Mouse (Mus musculus): ENCODE results near the gene Hist1h2bg. TPM values are rescaled to one million over a fixed set of nuclear protein-coding genes. Genes with fewer than 3 reads are reported as not detected.
A peak's percentile ranks its signal among the peaks of the same experiment; 100 is the strongest.
"Not testable (repeated sequence)": the region's sequence is repeated elsewhere in the genome, so short reads cannot be mapped to it uniquely, and the experiment has no call there.

The Hist1h2bg gene
- polyA plus RNA-seq, 1 experiment from 2014 or later = 10.0 TPM

GRCm38 (mm10) chr13:23577835-23578234, 6.6 kb downstream of the Hist1h2bg start:
- peak overlapping the region; percentile 77 for H3K4me2 ChIP-seq
- H3K27me3 ChIP-seq = no peaks in the 10 kb centered on the region
- no peaks in the 10 kb centered on the region for H3K36me3 ChIP-seq (replicated peaks)
- WGBS (ENCODE audit: insufficient replicate concordance) = 77% methylated on average over 1 of the region's 1 CpGs
- no peak for ATAC-seq (ENCODE audit: insufficient read depth)
- H3K4me3 ChIP-seq (replicated peaks) = peak overlapping the region; percentile 27
- H3K9ac ChIP-seq = peak overlapping the region; percentile 46
- H3K27ac ChIP-seq (replicated peaks) = peak overlapping the region; percentile 96
- H3K9me3 ChIP-seq (replicated peaks) = no peaks in the 10 kb centered on the region
- H3K4me1 ChIP-seq (replicated peaks) = peaks cover 56% of the 10 kb centered on the region

GRCm38 (mm10) chr13:23581408-23582218, 10.4 kb downstream of the Hist1h2bg start, which contains the start of gene Hist1h4d:
Gene Hist1h4d (plus strand): TSS chr13:23581598.
- H3K9me3 ChIP-seq (replicated peaks) = no peaks in the 10 kb centered on the region
- peak within 1 kb of the TSS; percentile 74 for H3K4me2 ChIP-seq
- H3K4me1 ChIP-seq (replicated peaks) = peaks cover 65% of the 10 kb centered on the region
- no peaks in the 10 kb centered on the region for H3K27me3 ChIP-seq
- H3K27ac ChIP-seq (replicated peaks) = peak within 1 kb of the TSS; percentile 97
- no peaks in the 10 kb centered on the region for H3K36me3 ChIP-seq (replicated peaks)
- peak within 1 kb of the TSS; percentile 78 for H3K9ac ChIP-seq
- H3K4me3 ChIP-seq (replicated peaks) = peak within 1 kb of the TSS; percentile 60
- ATAC-seq (ENCODE audit: insufficient read depth) = peak; percentile 80
- WGBS (ENCODE audit: insufficient replicate concordance) = under 1% methylated on average over 43 of the region's 43 CpGs

DNA sequence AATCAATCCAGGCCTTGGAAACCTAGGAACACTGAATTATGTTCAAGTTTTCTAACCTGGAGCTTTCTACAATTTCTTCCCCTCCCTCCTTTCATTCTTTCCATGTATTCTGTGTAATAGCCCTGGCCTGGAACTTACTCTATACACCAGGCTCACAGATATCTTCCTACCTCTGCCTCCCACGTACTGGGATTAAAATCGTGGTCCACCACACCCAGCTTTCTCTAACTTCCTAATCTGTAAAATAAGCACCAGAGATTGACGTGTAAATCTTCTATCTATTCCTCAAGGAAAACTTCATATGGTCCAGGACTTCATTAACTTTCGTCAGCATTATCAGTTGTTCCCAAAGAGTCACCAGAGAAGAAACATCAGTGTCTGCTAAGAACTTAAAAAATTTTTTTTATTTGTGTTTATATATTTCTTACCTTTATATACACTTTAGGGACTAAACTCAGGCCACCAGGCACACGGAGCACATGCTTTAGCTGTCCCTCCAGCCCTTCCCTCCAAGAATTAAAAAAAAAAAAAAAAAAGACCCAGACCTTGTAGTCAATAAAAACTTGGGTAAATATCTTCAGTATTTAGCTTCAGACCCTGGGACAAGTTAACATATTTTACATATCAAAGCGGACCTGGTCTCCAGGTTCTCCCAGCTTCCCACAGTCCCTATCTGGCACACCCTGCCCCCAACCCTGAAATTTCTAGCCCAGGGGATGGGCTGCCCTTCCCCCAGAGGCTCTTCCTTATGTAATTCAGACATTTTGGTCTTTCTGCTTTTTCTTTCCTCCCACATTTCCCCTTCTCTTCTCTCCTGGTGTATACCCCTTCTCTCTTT, 11.2 kb downstream of the Hist1h2bg start:
- peaks cover 63% of the 10 kb centered on the region for H3K4me1 ChIP-seq (replicated peaks)
- peak overlapping the region; percentile 74 for H3K4me2 ChIP-seq
- peak overlapping the region; percentile 60 for H3K4me3 ChIP-seq (replicated peaks)
- peak; percentile 1; the same call in 1 of the 2 replicates for ATAC-seq (ENCODE audit: insufficient read depth)
- no peaks in the 10 kb centered on the region for H3K27me3 ChIP-seq
- 7% methylated on average over 6 of the region's 6 CpGs for WGBS (ENCODE audit: insufficient replicate concordance)
- no peaks in the 10 kb centered on the region for H3K9me3 ChIP-seq (replicated peaks)
- H3K9ac ChIP-seq = peak overlapping the region; percentile 78
- H3K36me3 ChIP-seq (replicated peaks) = no peaks in the 10 kb centered on the region
- peak overlapping the region; percentile 97 for H3K27ac ChIP-seq (replicated peaks)

DNA sequence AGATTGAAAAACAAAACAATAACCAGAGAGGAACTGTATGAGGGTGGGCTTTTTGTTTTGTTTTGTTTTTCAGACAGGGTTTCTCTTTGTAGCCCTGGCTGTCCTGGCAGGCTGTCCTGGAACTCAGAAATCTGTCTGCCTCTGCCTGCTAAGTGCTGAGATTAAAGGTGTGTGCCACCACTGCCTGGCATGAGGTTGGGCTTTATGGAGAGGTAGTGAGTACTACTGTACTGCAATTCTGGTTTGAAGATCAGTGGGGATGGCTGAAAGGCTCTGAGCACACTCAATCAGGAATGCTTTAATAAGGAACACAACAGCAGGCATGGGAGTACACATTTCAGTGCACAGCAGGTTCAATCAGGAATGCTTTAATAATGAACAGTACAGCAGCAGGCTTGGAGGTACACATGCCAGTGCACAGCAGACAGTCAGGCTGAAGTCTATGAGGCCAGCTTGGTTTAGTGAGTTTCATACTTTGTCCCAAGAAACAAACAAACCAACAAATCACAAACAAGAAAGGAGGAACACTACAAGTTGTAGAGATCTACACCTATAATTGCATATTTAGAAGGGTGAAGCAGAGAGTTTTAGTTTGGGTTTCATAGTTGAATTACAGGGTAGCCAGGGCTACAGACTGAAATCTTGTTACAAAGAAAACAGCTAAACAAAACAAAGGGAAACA, 12.3 kb downstream of the Hist1h2bg start:
- Histone ChIP-seq H3K9me3 (replicated peaks) (no peaks in the 10 kb centered on the region), H3K36me3 (replicated peaks) (no peaks in the 10 kb centered on the region), H3K4me3 (replicated peaks) (peak overlapping the region; percentile 60), H3K9ac (peak overlapping the region; percentile 78), H3K4me2 (peak overlapping the region; percentile 74), H3K27ac (replicated peaks) (peak overlapping the region; percentile 97), H3K4me1 (replicated peaks) (peaks cover 62% of the 10 kb centered on the region), H3K27me3 (no peaks in the 10 kb centered on the region)
- ATAC-seq (ENCODE audit: insufficient read depth) = no peak

DNA sequence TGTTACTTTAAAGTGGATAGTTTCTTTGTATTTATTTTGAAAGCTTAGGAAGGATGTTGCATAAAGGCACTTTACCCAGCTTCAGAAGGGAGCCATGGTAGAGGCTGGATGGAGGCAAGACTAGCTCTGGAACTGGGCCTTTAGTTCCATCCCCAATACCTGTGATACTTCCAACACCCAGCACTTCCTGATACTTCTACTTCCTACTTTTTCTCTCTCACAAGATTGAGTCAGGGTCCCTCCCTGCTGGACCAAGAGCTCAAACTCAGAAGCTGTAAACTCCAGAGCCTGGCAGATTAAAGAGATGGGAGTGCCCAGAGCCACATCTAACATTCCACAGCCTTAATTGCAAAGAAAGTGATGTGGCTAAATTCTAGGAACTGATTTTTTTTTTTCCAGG, 13.1 kb downstream of the Hist1h2bg start:
- Histone ChIP-seq H3K4me2 (peak overlapping the region; percentile 74), H3K4me1 (replicated peaks) (peaks cover 63% of the 10 kb centered on the region), H3K9me3 (replicated peaks) (no peaks in the 10 kb centered on the region), H3K36me3 (replicated peaks) (no peaks in the 10 kb centered on the region), H3K27ac (replicated peaks) (peak overlapping the region; percentile 97), H3K4me3 (replicated peaks) (peak overlapping the region; percentile 60), H3K27me3 (no peaks in the 10 kb centered on the region), H3K9ac (peak overlapping the region; percentile 78)
- no peak for ATAC-seq (ENCODE audit: insufficient read depth)

GRCm38 (mm10) chr13:23585029-23585441, 13.8 kb downstream of the Hist1h2bg start:
- Histone ChIP-seq H3K27ac (replicated peaks) (peak overlapping the region; percentile 97), H3K9ac (peak overlapping the region; percentile 78), H3K4me2 (peak overlapping the region; percentile 74), H3K4me3 (replicated peaks) (peak overlapping the region; percentile 60), H3K36me3 (replicated peaks) (no peaks in the 10 kb centered on the region), H3K4me1 (replicated peaks) (peaks cover 61% of the 10 kb centered on the region), H3K27me3 (no peaks in the 10 kb centered on the region), H3K9me3 (replicated peaks) (no peaks in the 10 kb centered on the region)
- peak; percentile 3 for ATAC-seq (ENCODE audit: insufficient read depth)
- under 1% methylated on average over 21 of the region's 21 CpGs for WGBS (ENCODE audit: insufficient replicate concordance)

- H3K4me1 ChIP-seq (replicated peaks) = peaks cover 55% of the 10 kb centered on the region
- peak overlapping the region; percentile 60 for H3K4me3 ChIP-seq (replicated peaks)
- H3K9me3 ChIP-seq (replicated peaks); H3K36me3 ChIP-seq (replicated peaks); H3K27me3 ChIP-seq: not testable (repeated sequence)
- H3K27ac ChIP-seq (replicated peaks) = peak overlapping the region; percentile 97
- peak overlapping the region; percentile 74 for H3K4me2 ChIP-seq
- ATAC-seq (ENCODE audit: insufficient read depth) = peak; percentile 75
- WGBS (ENCODE audit: insufficient replicate concordance) = under 1% methylated on average over 23 of the region's 36 CpGs
- H3K9ac ChIP-seq = peak overlapping the region; percentile 78
Measured at GRCm38 (mm10) chr13:23585442-23586098, 14.4 kb downstream of the Hist1h2bg start.

DNA sequence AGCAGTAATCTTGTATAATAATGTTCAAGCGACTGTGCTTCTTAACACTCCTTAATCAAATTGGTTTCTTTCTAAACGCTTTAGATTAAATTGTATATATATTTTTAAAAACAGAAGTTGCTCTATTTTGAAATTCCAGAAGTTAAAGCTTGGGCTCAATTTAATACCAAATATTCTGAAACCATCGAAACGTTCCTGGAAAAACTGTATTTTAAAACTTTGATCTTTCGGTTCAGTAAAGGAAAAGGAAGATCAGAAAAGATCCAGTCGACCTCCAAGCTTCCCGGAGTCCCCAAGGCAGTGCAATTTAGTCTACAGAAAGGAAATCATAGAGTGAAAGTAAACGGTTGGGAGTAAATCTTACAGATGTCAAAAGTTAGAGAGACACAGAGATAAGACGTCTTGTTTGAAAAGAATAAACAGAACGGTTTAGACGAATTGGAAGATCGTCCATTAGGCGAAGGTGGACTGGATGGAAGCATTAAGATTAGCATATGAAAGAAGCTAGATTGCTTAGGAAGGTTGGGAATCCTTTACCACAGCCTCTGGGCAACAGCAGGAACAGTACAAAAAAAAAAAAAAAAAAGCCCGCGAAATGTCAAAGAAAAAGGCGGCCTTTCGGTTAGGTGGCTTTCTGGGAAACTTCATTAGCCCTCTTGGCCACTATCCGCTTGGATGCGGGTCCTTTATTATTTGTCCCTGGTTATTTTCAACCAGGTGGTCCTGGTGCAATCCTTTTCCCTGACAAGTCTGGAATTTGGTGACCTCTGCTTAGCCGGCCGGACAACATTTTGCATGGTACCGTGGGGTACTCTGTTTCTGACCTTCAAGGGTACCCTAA, 15.1 kb downstream of the Hist1h2bg start:
- peak overlapping the region; percentile 66 for H3K9ac ChIP-seq
- no peak for ATAC-seq (ENCODE audit: insufficient read depth)
- H3K4me1 ChIP-seq (replicated peaks) = peaks cover 48% of the 10 kb centered on the region
- H3K4me3 ChIP-seq (replicated peaks) = peak overlapping the region; percentile 60
- no peaks in the 10 kb centered on the region for H3K36me3 ChIP-seq (replicated peaks)
- WGBS (ENCODE audit: insufficient replicate concordance) = 3% methylated on average over 22 of the region's 22 CpGs
- no peaks in the 10 kb centered on the region for H3K9me3 ChIP-seq (replicated peaks)
- peak overlapping the region; percentile 74 for H3K4me2 ChIP-seq
- H3K27me3 ChIP-seq = no peaks in the 10 kb centered on the region
- H3K27ac ChIP-seq (replicated peaks) = peak overlapping the region; percentile 97

DNA sequence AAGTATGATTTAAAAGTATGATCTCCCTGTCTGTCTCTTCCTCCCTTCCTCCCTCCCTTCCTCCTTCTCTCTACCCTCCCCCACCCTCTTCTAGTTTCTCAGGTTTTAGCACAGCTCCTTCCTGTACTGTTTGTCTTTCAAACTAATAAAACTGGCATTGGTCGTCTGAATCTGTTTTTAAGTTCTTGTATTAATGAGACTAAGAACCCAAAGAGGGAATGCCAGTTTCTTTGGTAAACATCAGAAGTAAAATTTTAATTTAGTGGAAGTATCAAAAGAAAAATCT, 15.7 kb downstream of the Hist1h2bg start:
- 4% methylated on average over 1 of the region's 1 CpGs for WGBS (ENCODE audit: insufficient replicate concordance)
- Histone ChIP-seq H3K4me2 (peak overlapping the region; percentile 74), H3K9ac (peak overlapping the region; percentile 66), H3K27me3 (no peaks in the 10 kb centered on the region), H3K4me3 (replicated peaks) (peak overlapping the region; percentile 60), H3K9me3 (replicated peaks) (no peaks in the 10 kb centered on the region), H3K36me3 (replicated peaks) (no peaks in the 10 kb centered on the region), H3K4me1 (replicated peaks) (peaks cover 44% of the 10 kb centered on the region), H3K27ac (replicated peaks) (peak overlapping the region; percentile 97)
- no peak for ATAC-seq (ENCODE audit: insufficient read depth)

DNA sequence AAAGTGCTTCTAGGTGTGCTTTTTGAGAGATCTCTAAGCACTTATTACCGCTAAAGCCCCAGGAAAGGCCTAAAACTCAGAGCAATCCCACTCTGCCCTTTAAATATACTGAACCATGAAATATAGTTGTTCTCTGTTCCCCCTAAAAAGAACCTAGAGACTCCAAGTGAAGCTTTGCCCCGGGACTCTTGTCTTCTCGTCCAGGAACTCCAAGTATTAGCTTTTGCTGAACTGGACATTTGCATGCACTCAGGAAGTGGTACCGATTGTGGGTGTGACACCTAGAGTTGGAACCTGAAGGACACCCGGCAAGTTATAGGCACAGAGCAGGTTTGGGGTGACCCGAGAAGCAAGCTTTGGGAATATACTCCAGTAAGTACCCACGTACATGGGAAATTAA, 20.0 kb downstream of the Hist1h2bg start:
- H3K27me3 ChIP-seq = no peaks in the 10 kb centered on the region
- H3K9ac ChIP-seq = no peak overlapping the region
- H3K4me3 ChIP-seq (replicated peaks) = no peak overlapping the region
- ATAC-seq (ENCODE audit: insufficient read depth) = no peak
- WGBS (ENCODE audit: insufficient replicate concordance) = 84% methylated on average over 7 of the region's 7 CpGs
- H3K4me2 ChIP-seq = no peak overlapping the region
- no peak overlapping the region for H3K27ac ChIP-seq (replicated peaks)
- H3K9me3 ChIP-seq (replicated peaks) = no peaks in the 10 kb centered on the region
- peaks cover 55% of the 10 kb centered on the region for H3K4me1 ChIP-seq (replicated peaks)
- H3K36me3 ChIP-seq (replicated peaks) = no peaks in the 10 kb centered on the region

All from liver, embryonic 15.5 days (tissue).